Mouse (Mus musculus): ENCODE data around the gene Pigz. TPM values are rescaled to one million over a fixed set of nuclear protein-coding genes. Genes with fewer than 3 reads are reported as not detected.

Pigz gene
- polyA plus RNA-seq, 1 experiment from 2014 or later = 4.0 TPM

- no peak for ATAC-seq (ENCODE audit: low FRiP score, low read depth)
Measured at GRCm38 (mm10) chr16:31963224-31963623, 29.6 kb downstream of the Pigz start.

GRCm38 (mm10) chr16:31975258-31975657, 41.6 kb downstream of the Pigz start:
- H3K4me3 ChIP-seq = no peak overlapping the region
- no peaks in the 10 kb centered on the region for H3K27me3 ChIP-seq (replicated peaks)
- no peak overlapping the region for H3K4me2 ChIP-seq (replicated peaks)
- no peak overlapping the region for H3K27ac ChIP-seq
- peaks cover 53% of the 10 kb centered on the region for H3K36me3 ChIP-seq
- no peak overlapping the region for H3K9ac ChIP-seq
- 89% methylated on average over 4 of the region's 4 CpGs for WGBS
- ATAC-seq (ENCODE audit: low FRiP score, low read depth) = no peak
- no peaks in the 10 kb centered on the region for H3K4me1 ChIP-seq
- no peaks in the 10 kb centered on the region for H3K9me3 ChIP-seq

More at GRCm38 (mm10) chr16:31963224-31963623, 29.6 kb downstream of the Pigz start:
- Histone ChIP-seq H3K36me3 (peaks cover 63% of the 10 kb centered on the region), H3K4me1 (no peaks in the 10 kb centered on the region), H3K9ac (no peak overlapping the region), H3K27me3 (replicated peaks) (no peaks in the 10 kb centered on the region), H3K9me3 (no peaks in the 10 kb centered on the region), H3K27ac (no peak overlapping the region), H3K4me2 (replicated peaks) (no peak overlapping the region), H3K4me3 (no peak overlapping the region)
- WGBS = 91% methylated on average over 7 of the region's 7 CpGs

- WGBS = 97% methylated on average over 3 of the region's 3 CpGs
- no peaks in the 10 kb centered on the region for H3K27me3 ChIP-seq (replicated peaks)
- no peak overlapping the region for H3K4me2 ChIP-seq (replicated peaks)
- H3K27ac ChIP-seq = no peak overlapping the region
- H3K4me1 ChIP-seq = no peaks in the 10 kb centered on the region
- no peak overlapping the region for H3K4me3 ChIP-seq
- H3K9me3 ChIP-seq = no peaks in the 10 kb centered on the region
- H3K9ac ChIP-seq = no peak overlapping the region
- ATAC-seq (ENCODE audit: low FRiP score, low read depth) = no peak
- H3K36me3 ChIP-seq = peaks cover 43% of the 10 kb centered on the region
Measured at GRCm38 (mm10) chr16:31979501-31979900, 45.9 kb downstream of the Pigz start.

- WGBS = 79% methylated on average over 5 of the region's 5 CpGs
- no peak overlapping the region for H3K4me2 ChIP-seq (replicated peaks)
- H3K36me3 ChIP-seq = peaks cover 36% of the 10 kb centered on the region
- no peaks in the 10 kb centered on the region for H3K4me1 ChIP-seq
- H3K4me3 ChIP-seq = no peak overlapping the region
- no peak overlapping the region for H3K9ac ChIP-seq
- H3K9me3 ChIP-seq = no peaks in the 10 kb centered on the region
- no peak for ATAC-seq (ENCODE audit: low FRiP score, low read depth)
- no peak overlapping the region for H3K27ac ChIP-seq
- H3K27me3 ChIP-seq (replicated peaks) = no peaks in the 10 kb centered on the region
Measured at GRCm38 (mm10) chr16:31980946-31981345, 47.3 kb downstream of the Pigz start.

GRCm38 (mm10) chr16:31992039-31992438, 58.4 kb downstream of the Pigz start:
- Histone ChIP-seq H3K27ac (no peak overlapping the region), H3K27me3 (replicated peaks) (no peaks in the 10 kb centered on the region), H3K4me1 (no peaks in the 10 kb centered on the region), H3K4me3 (no peak overlapping the region), H3K4me2 (replicated peaks) (no peak overlapping the region), H3K36me3 (peaks cover 37% of the 10 kb centered on the region), H3K9ac (no peak overlapping the region), H3K9me3 (no peaks in the 10 kb centered on the region)
- ATAC-seq (ENCODE audit: low FRiP score, low read depth) = no peak
- WGBS = 51% methylated on average over 1 of the region's 1 CpGs

GRCm38 (mm10) chr16:31993195-31993594, 59.5 kb downstream of the Pigz start:
- H3K27me3 ChIP-seq (replicated peaks) = no peaks in the 10 kb centered on the region
- no peak overlapping the region for H3K27ac ChIP-seq
- ATAC-seq (ENCODE audit: low FRiP score, low read depth) = no peak
- H3K4me2 ChIP-seq (replicated peaks) = no peak overlapping the region
- H3K9ac ChIP-seq = no peak overlapping the region
- WGBS = 98% methylated on average over 4 of the region's 4 CpGs
- H3K9me3 ChIP-seq = no peaks in the 10 kb centered on the region
- peaks cover 34% of the 10 kb centered on the region for H3K36me3 ChIP-seq
- H3K4me3 ChIP-seq = no peak overlapping the region
- no peaks in the 10 kb centered on the region for H3K4me1 ChIP-seq

- ATAC-seq (ENCODE audit: low FRiP score, low read depth) = no peak
- H3K9me3 ChIP-seq = no peaks in the 10 kb centered on the region
- no peak overlapping the region for H3K4me3 ChIP-seq
- H3K4me2 ChIP-seq (replicated peaks) = no peak overlapping the region
- no peak overlapping the region for H3K9ac ChIP-seq
- H3K27ac ChIP-seq = no peak overlapping the region
- no peaks in the 10 kb centered on the region for H3K27me3 ChIP-seq (replicated peaks)
- H3K36me3 ChIP-seq = peaks cover 27% of the 10 kb centered on the region
- H3K4me1 ChIP-seq = no peaks in the 10 kb centered on the region
Measured at GRCm38 (mm10) chr16:31993946-31994345, 60.3 kb downstream of the Pigz start.

Small RNAs within 50 kb of the gene (microRNA-seq; reads per million reads assigned to microRNA genes)
- not detected for gene Gm26269

Other genes starting within 250 kb of the Pigz start
- 0.15 and 0.20 TPM in 2 replicates for gene Meltf, start 55.0 kb upstream of the Pigz start, polyA plus RNA-seq (2016; fragmentation: Nextera tagmentation; extraction: Ambion mirVana)
- gene 0610012G03Rik, start 14.6 kb downstream of the Pigz start, polyA plus RNA-seq (2016; fragmentation: Nextera tagmentation; extraction: Ambion mirVana) = 80.5 and 85.5 TPM in 2 replicates
- 118 and 124 TPM in 2 replicates for gene Ncbp2, start 14.7 kb downstream of the Pigz start, polyA plus RNA-seq (2016; fragmentation: Nextera tagmentation; extraction: Ambion mirVana)
- 23.2 and 25.6 TPM in 2 replicates for gene Senp5, start 69.4 kb downstream of the Pigz start, polyA plus RNA-seq (2016; fragmentation: Nextera tagmentation; extraction: Ambion mirVana)
- gene Pak2, start 145.5 kb downstream of the Pigz start, polyA plus RNA-seq (2016; fragmentation: Nextera tagmentation; extraction: Ambion mirVana) = 43.3 and 45.4 TPM in 2 replicates
- gene Pigx, start 165.9 kb downstream of the Pigz start, polyA plus RNA-seq (2016; fragmentation: Nextera tagmentation; extraction: Ambion mirVana) = 121 and 136 TPM in 2 replicates
- gene Cep19, start 165.9 kb downstream of the Pigz start, polyA plus RNA-seq (2016; fragmentation: Nextera tagmentation; extraction: Ambion mirVana) = 43.5 and 45.7 TPM in 2 replicates
- 6.7 and 9.0 TPM in 2 replicates for gene Nrros, start 231.7 kb downstream of the Pigz start, polyA plus RNA-seq (2016; fragmentation: Nextera tagmentation; extraction: Ambion mirVana)
- gene Bex6, start 246.0 kb downstream of the Pigz start, polyA plus RNA-seq (2016; fragmentation: Nextera tagmentation; extraction: Ambion mirVana) = not detected in 2 replicates